Mouse (Mus musculus) C2C12 (cell line): ENCODE results near the gene Gsg1.

Source experiments
- CEBPB ChIP-seq: IDR thresholded peaks from one replicate; pipeline ENCODE4 v1.6.1; 2011; ENCODE audit warnings: low read depth, mild to moderate bottlenecking, control low read depth, moderate library complexity
- CTCF ChIP-seq: IDR thresholded peaks from one replicate; pipeline ENCODE4 v1.5.1; 2011; ENCODE audit not compliant: control insufficient read depth, insufficient read depth, insufficient read length
- MAX ChIP-seq: IDR thresholded peaks from one replicate; pipeline ENCODE4 v1.6.1; 2011; ENCODE audit warnings: mild to moderate bottlenecking, control low read depth
- MYOD1 ChIP-seq: IDR thresholded peaks from one replicate; pipeline ENCODE4 v1.6.1; 2011; ENCODE audit warnings: low read depth; ENCODE audit not compliant: control insufficient read depth, insufficient read length
- MYOG ChIP-seq: IDR thresholded peaks from one replicate; pipeline ENCODE4 v1.6.1; 2011; ENCODE audit not compliant: control insufficient read depth, insufficient read length; ENCODE audit errors: extremely low read depth
- USF1 ChIP-seq: IDR thresholded peaks from one replicate; pipeline ENCODE4 v1.6.1; 2011; ENCODE audit warnings: low read depth, mild to moderate bottlenecking, control low read depth, moderate library complexity

DNA sequence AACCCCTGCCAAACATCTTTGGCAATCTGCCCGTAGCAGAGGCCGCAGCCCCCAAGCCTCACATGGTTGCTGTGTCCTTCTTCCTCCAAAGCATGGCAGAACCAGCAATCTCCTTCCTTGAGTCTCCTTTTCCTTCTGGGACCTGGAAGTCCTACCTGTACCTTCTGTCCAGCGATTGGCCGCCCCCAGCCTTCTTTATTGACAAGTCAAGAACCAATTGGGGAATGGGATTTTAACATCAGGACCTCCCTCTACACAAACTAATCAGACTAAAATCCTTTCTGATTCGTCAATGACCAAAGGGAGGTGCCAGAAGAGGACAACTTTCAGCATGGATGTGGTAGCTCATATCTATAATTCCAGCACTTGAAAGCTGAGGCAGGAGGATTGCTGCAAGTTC is 34.2 kb downstream of the Gsg1 start:
- TF ChIP-seq CTCF (no peak), MYOG (no peak), MAX (no peak), MYOD1 (no peak), USF1 (no peak), CEBPB (no peak)
